Mouse (Mus musculus) embryo, embryonic 9.5 days (tissue): ENCODE measurements around the gene Tmsb4x.

Experiments used
- DNase-seq: peaks from one replicate; pipeline ENCODE4 v3.0.0-alpha.2; 2017; ENCODE audit errors: extremely low spot score

Tmsb4x gene

DNA sequence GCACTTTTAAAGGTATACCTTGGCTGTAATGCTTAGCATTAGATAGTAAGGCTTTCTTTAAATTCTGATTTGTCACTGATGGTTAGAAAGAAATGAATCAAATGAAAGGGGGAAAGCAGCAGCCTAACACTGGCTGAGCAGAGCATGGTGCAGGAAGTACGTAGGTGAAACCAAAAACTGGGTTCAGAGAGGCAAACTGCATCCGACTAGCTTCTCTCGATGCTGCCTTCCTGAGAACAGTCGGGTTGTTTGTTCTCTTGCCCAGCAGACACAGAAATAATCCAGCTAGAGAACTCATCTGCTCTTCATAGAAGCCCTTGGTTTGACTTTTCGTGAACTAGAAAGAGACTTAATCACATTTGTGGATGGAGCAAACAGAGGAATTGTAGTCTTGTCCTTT lies 26.7 kb downstream of the Tmsb4x start:
- DNase-seq = no peak

DNA sequence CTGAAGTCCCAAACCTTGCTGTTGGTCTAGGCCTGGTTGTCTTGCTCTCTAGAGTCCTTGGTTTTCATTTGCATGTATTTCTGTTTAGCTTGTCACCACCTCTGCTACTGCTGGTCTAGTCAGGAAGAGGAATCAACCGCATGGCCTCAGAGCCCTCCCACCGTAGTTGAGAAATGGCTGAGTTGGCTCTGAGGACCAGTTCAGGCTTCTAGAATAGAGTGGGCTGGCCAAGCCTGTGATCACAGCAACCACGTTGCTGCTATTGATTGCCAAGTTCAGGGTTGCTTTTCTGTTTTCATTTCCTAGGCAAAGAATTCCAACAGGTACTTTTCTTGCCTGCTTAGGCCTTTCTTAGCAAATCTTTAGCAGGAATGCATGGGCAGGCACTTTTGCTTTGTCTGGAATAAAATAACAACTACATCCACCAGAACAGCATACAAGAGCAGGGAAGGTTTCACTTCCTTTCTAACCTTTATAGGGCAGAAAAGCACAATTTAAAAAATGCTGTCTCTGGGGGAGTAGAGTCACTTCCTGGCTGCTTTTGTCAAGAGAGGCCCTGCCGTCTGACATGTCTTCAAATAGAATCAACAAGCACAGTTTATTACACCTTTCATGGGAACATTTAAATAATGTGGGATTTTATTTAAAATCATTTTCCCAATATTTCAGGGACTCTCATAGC lies 29.0 kb downstream of the Tmsb4x start:
- DNase-seq = no peak

DNA sequence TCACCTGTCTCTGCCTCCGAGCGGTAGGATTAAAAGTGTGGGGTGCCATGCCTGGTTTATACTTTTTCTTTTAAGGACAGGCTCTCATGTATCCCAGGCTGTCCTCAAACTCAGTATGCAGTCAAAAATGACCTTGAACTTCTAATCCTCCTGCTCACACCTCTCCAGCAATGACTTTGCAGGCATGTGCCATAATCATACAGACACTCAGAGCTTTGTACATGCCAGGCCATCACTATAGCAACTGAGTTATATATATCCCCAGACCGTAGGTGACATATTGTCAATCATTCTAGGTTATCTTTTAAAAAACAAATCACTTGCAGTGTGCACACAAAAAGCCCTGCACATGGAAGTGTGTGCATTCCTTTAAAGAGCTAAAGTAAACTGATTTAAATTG lies 29.6 kb downstream of the Tmsb4x start:
- no peak for DNase-seq

DNA sequence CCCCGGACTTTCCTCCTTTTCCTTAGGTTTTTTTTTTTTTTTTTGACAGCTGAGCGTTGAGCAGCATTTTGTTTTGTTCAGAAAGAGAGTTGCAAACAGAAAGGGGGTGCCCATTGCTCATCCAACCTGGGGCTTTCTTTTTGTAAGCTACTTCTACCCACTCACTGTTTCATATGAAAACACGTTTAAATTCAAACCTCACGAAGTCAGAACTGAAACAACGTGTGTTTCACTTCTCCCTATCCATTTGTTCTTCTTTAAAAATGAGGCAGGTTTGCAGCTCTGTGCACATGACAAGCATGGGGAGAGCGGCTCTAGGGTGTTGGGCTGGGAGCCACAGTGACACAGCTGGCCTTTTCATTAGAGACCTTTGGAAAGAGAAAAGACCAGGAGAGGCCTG lies 33.8 kb downstream of the Tmsb4x start:
- no peak for DNase-seq

DNA sequence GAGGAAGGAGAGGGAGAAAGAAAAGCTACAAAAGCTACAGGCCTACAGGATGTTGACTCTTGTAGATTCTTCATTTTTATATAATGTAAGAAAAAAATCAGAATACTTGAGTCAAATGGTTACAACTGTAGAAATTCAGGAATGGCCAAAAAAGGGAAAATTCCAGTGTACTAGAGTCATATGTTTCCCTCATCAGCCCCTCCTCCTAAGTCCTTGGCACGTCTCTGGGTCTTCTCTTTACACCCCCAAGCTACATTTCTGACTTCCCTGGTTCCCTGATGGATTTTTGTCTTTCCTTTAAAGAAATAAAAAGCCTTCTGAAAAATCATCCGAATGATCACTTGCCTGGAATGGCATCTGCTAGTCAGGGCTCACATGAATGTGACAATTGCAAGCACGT lies 34.8 kb downstream of the Tmsb4x start:
- no peak for DNase-seq

DNA sequence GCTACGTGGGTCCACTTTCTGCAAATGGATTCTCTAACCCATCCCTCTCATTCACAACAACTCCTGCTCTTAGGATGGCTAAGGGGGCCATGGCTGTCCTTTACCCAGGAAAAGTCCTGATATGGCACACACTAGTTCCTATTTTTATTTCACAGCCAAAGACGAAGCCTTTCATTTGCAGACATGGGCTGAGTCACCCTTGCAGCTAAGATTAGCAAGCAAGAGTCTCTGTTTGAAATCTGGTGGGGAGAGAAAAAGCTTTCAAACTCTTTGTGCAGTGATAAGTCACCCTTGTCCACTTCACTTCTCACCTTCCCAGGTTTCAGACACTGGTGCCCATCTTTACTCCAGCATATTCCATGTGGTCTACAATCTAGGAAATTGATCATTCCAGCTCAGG lies 36.9 kb downstream of the Tmsb4x start:
- no peak for DNase-seq

DNA sequence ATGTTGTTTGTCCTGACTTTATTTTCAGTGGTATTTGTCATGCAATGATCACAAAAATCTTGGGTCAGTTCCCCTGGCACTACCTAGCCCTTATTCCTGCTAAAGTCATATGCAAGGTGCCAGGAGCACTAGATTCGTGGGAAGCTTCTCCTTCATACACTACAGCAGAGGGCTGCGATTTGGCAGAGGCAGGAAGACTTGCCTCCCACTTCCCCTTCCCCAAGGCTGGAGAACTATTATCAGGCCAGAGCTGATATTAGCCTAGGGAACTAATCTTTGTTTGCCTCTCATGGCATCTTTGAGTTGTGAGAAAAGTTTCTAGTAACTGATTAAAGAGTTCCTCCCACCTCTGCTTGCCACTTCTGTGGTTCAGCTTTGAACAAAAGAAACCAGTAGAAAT lies 37.8 kb downstream of the Tmsb4x start:
- DNase-seq = no peak

DNA sequence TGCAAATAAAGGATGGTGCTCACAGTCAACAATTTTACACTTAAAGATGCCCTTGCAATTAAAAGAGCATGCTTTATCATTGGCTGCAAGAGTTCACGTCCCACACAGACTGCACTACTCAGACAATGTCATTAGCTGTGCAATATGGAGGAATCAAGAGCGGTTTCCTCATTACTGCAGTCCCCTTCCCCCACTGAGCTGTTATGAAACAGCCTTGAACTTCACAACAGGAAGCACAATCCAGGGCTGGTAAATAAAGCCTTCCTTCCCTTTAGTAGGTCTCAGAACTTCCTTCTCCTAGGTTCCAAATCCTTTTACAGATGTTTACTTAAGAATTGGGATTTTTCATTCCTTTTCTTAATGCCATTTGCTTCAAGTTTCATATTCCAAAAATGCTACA lies 41.8 kb downstream of the Tmsb4x start:
- no peak for DNase-seq

DNA sequence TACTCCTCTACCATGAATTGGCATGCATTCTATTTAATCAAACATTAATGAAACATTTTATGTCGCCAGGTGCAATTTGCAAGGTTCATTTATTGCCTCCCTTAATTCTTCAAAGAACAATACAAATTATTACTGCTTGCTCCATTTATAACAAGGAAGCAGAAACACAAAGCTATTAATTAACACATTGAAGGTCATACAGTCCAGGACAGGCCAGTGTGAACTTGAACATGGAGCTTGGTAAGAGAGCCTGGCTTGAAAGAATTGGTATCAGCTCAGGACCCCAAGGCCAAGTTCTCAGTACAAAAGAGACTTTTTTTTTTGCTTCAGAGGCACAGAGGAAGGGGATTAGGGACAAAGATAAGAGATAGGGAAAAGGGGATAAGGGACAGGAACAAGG lies 43.1 kb downstream of the Tmsb4x start:
- DNase-seq = no peak

DNA sequence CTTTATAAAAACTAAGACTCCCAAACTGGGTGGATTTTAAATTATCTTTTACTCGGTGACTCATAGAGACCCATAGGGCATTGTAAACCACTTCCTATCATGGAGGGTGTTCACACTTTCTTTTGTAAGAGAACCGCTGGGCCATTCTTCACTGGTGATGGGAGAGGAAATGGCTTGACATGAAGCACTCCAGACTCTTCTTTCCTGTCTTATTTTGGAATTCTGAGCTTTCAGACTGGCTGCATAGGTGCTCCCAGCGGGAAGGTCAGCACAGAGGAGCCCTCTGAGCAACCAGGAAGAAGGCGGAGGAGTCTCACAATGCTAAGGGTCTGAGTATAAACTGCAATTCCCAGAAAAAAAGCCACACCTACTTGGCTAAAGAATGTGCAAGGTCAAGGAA lies 51.4 kb downstream of the Tmsb4x start:
- no peak for DNase-seq
